Mouse (Mus musculus) stomach, embryonic 14.5 days (tissue): ENCODE measurements around the gene Adgrl3. TPM values are rescaled to one million over a fixed set of nuclear protein-coding genes. Genes with fewer than 3 reads are reported as not detected.

Experiments
- ATAC-seq: fragments of 200-750 bp; cut with Nextera tagmentation; 2 replicates; pipeline ENCODE4 v1.8.0; 2017; ENCODE audit warnings: low read depth, moderate TSS enrichment; ENCODE audit not compliant: insufficient number of reproducible peaks, insufficient read depth, low FRiP score
- H3K27ac ChIP-seq: fragments of 300-500 bp; sonication (generic); 2 replicates; pipeline ENCODE4 v1.5.1; 2014; ENCODE audit warnings: mild to moderate bottlenecking, low read length, moderate library complexity, mixed read lengths
- H3K27me3 ChIP-seq: fragments of 300-500 bp; sonication (generic); 2 replicates; pipeline ENCODE4 v1.6.1; 2014; ENCODE audit warnings: low read length, control low read depth, mixed read lengths; ENCODE audit not compliant: control insufficient read depth, insufficient read depth
- H3K36me3 ChIP-seq: fragments of 300-500 bp; sonication (generic); 2 replicates; pipeline ENCODE4 v1.6.1; 2014; ENCODE audit warnings: mild to moderate bottlenecking, control low read depth, low read length, moderate library complexity, mixed read lengths; ENCODE audit not compliant: control insufficient read depth, insufficient read depth
- H3K4me1 ChIP-seq: fragments of 300-500 bp; sonication (generic); 2 replicates; pipeline ENCODE4 v1.6.1; 2014; ENCODE audit warnings: low read length, control low read depth, mixed read lengths; ENCODE audit not compliant: control insufficient read depth, insufficient read depth
- H3K4me2 ChIP-seq: fragments of 300-500 bp; sonication (generic); replicated peaks from 2 replicates; pipeline ENCODE4 v1.6.1; 2014; ENCODE audit warnings: low read depth, low read length, control low read depth
- H3K4me3 ChIP-seq: fragments of 300-500 bp; sonication (generic); 2 replicates; pipeline ENCODE4 v1.5.1; 2014; ENCODE audit warnings: low read depth, low read length, control low read depth
- H3K9ac ChIP-seq: fragments of 300-500 bp; sonication (generic); replicated peaks from 2 replicates; pipeline ENCODE4 v1.6.1; 2014; ENCODE audit warnings: low read depth, mild to moderate bottlenecking, control low read depth, low read length, moderate library complexity, mixed read lengths
- H3K9me3 ChIP-seq: fragments of 300-500 bp; sonication (generic); 2 replicates; pipeline ENCODE4 v1.6.1; 2016; ENCODE audit warnings: low read depth, low read length, control low read depth; ENCODE audit not compliant: control insufficient read depth
- WGBS: fragments of 180-500 bp; shearing (Covaris S2); extraction: QIAGEN DNeasy Blood & Tissue Kit; methylation state at CpG from one replicate; pipeline ENCODE4 v1.1.7; 2014; 5-methylcytosine and 5-hydroxymethylcytosine counted together
- polyA plus RNA-seq: library from polyadenylated mRNA; unstranded; fragments of >200 nt; fragmentation: Nextera tagmentation; extraction: Ambion mirVana; gene quantifications from 2 replicates; pipeline ENCODE4 v1.2.1, GENCODE M21; 2014

The Adgrl3 gene
- polyA plus RNA-seq, 1 experiment from 2014 or later = 38.4 TPM

DNA sequence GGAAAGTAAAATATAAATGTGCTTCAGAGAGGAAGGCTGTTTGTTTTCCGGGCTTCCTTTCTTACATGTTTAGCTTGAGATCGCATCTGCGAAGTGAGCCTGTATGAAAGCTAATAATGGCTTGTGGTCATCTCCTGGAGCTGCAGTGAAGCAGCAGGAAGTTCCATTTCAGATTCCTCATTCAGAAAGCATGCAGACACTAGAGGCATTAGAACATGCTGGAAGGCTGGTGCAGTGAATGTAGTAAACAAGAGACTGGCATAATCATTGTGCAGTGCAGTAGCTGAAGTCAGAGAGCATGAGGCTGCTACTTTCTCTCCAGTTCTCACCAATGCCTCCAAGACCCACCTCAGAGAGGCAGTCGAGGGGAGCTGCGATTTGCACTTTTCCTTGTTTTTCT lies 601.2 kb downstream of the Adgrl3 start:
- H3K4me3 ChIP-seq = no peak overlapping the region
- ATAC-seq = no peak
- no peak overlapping the region for H3K4me2 ChIP-seq
- no peaks in the 10 kb centered on the region for H3K4me1 ChIP-seq
- no peaks in the 10 kb centered on the region for H3K36me3 ChIP-seq
- H3K9me3 ChIP-seq = no peaks in the 10 kb centered on the region
- 71% methylated on average over 5 of the region's 5 CpGs for WGBS
- H3K27ac ChIP-seq = no peak overlapping the region
- no peaks in the 10 kb centered on the region for H3K27me3 ChIP-seq
- no peak overlapping the region for H3K9ac ChIP-seq

DNA sequence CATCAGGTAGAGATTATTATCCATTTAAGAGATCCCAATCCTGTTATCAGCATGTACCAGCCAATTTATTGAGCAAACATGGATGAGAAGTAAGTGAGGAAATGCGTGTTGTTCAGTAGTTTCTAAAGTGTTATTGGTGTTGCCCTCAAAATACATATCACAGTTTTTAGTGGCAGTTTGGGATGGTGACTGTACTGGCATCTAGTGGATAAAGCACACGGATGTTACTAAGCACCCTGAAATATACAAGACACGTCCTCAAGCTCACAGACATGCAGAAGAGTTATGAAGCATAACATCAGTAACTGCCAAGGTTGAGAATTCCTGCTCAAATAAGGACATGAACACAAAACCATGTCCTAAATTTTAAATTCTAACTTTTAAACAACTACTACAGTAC lies 601.8 kb downstream of the Adgrl3 start:
- Histone ChIP-seq H3K4me3 (no peak overlapping the region), H3K9me3 (no peaks in the 10 kb centered on the region), H3K4me2 (no peak overlapping the region), H3K27ac (no peak overlapping the region), H3K9ac (no peak overlapping the region), H3K27me3 (no peaks in the 10 kb centered on the region), H3K4me1 (no peaks in the 10 kb centered on the region), H3K36me3 (no peaks in the 10 kb centered on the region)
- 58% methylated on average over 3 of the region's 3 CpGs for WGBS
- no peak for ATAC-seq

- no peaks in the 10 kb centered on the region for H3K4me1 ChIP-seq
- H3K27ac ChIP-seq = no peak overlapping the region
- WGBS = 56% methylated on average over 1 of the region's 1 CpGs
- H3K27me3 ChIP-seq = no peaks in the 10 kb centered on the region
- H3K9ac ChIP-seq = no peak overlapping the region
- no peak overlapping the region for H3K4me2 ChIP-seq
- no peaks in the 10 kb centered on the region for H3K36me3 ChIP-seq
- ATAC-seq = no peak
- no peak overlapping the region for H3K4me3 ChIP-seq
- no peaks in the 10 kb centered on the region for H3K9me3 ChIP-seq
These were observed 603.9 kb downstream of the Adgrl3 start for GRCm38 (mm10) chr5:81623846-81624245.

DNA sequence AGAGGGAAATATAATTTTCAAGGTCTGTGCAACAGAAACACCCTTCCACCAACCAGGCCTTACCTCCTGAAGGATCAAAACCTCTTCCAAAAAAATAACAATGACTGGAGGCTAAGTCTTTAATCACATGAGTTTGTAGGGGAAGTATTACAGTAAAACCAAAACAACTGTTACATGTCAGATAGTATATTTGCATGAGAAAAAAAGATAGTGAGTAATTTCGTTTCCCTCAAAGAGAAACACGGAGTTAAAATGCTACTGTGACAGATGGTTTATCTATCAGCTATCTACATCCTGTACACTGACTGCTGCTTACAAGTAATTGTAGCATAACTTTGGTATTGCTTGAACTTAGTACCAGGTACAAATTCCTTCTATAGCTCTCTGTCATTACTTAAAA lies 616.2 kb downstream of the Adgrl3 start:
- no peak overlapping the region for H3K4me3 ChIP-seq
- H3K9me3 ChIP-seq = no peaks in the 10 kb centered on the region
- no peaks in the 10 kb centered on the region for H3K27me3 ChIP-seq
- WGBS = 59% methylated on average over 2 of the region's 2 CpGs
- no peak for ATAC-seq
- H3K4me2 ChIP-seq = no peak overlapping the region
- no peak overlapping the region for H3K9ac ChIP-seq
- H3K36me3 ChIP-seq = no peaks in the 10 kb centered on the region
- no peaks in the 10 kb centered on the region for H3K4me1 ChIP-seq
- no peak overlapping the region for H3K27ac ChIP-seq

GRCm38 (mm10) chr5:81638422-81638821 lies 618.5 kb downstream of the Adgrl3 start:
- Histone ChIP-seq H3K9me3 (no peaks in the 10 kb centered on the region), H3K4me2 (no peak overlapping the region), H3K4me1 (no peaks in the 10 kb centered on the region), H3K9ac (no peak overlapping the region), H3K4me3 (no peak overlapping the region), H3K27me3 (no peaks in the 10 kb centered on the region), H3K36me3 (no peaks in the 10 kb centered on the region), H3K27ac (no peak overlapping the region)
- ATAC-seq = no peak
- 72% methylated on average over 2 of the region's 2 CpGs for WGBS

GRCm38 (mm10) chr5:81640118-81640517 lies 620.2 kb downstream of the Adgrl3 start:
- Histone ChIP-seq H3K4me3 (no peak overlapping the region), H3K9me3 (no peaks in the 10 kb centered on the region), H3K27me3 (no peaks in the 10 kb centered on the region), H3K4me1 (no peaks in the 10 kb centered on the region), H3K4me2 (no peak overlapping the region), H3K36me3 (no peaks in the 10 kb centered on the region), H3K9ac (no peak overlapping the region), H3K27ac (no peak overlapping the region)
- no peak for ATAC-seq
- WGBS = 77% methylated on average over 4 of the region's 4 CpGs

GRCm38 (mm10) chr5:81645557-81645956 lies 625.6 kb downstream of the Adgrl3 start:
- ATAC-seq = no peak
- no peaks in the 10 kb centered on the region for H3K36me3 ChIP-seq
- no peaks in the 10 kb centered on the region for H3K4me1 ChIP-seq
- H3K9ac ChIP-seq = no peak overlapping the region
- no peaks in the 10 kb centered on the region for H3K27me3 ChIP-seq
- H3K4me3 ChIP-seq = no peak overlapping the region
- H3K9me3 ChIP-seq = no peaks in the 10 kb centered on the region
- no peak overlapping the region for H3K4me2 ChIP-seq
- no peak overlapping the region for H3K27ac ChIP-seq
- 73% methylated on average over 5 of the region's 5 CpGs for WGBS

- Histone ChIP-seq H3K4me2 (no peak overlapping the region), H3K36me3 (no peaks in the 10 kb centered on the region), H3K27ac (no peak overlapping the region), H3K4me1 (no peaks in the 10 kb centered on the region), H3K4me3 (no peak overlapping the region), H3K27me3 (no peaks in the 10 kb centered on the region), H3K9me3 (no peaks in the 10 kb centered on the region), H3K9ac (no peak overlapping the region)
- WGBS = 62% methylated on average over 2 of the region's 2 CpGs
- ATAC-seq = no peak
These were observed 634.0 kb downstream of the Adgrl3 start for GRCm38 (mm10) chr5:81653941-81654340.

DNA sequence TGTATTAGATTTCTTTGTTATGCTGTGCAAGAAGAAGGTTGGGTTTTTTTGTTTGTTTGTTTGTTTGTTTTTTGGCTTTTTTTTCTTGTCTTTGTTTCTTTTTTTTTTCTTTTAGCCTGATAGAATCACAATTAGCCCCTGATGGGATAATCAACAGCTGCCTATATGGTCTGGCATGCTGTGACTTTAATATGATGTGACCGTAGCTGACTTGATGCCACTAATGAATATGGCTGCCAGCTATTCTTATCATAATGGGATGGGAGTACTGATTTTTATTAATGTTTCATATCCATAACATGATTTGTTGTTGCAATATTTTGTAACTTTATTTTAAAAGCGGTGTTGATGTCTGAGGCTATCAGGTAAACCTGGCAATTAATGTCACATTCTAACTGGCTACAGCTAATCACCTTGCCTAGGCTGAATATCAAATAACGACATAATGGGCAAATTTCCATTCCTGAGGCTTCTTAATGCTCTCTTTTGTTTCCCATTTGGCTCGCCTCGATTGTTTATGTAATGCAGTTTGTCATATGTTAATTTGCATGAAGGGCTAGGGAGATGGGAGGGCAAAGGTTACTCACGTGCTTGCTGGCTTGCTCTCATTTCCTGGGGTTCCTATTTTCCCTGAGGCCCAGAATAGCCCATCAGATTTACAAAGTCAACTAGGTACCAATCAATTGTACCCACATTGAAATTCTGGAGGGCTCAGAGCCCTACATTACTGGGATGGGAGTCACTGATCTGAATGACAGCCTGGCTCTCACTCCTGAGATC lies 641.9 kb downstream of the Adgrl3 start:
- H3K27me3 ChIP-seq = no peaks in the 10 kb centered on the region
- no peak for ATAC-seq
- no peaks in the 10 kb centered on the region for H3K4me1 ChIP-seq
- H3K9me3 ChIP-seq = no peaks in the 10 kb centered on the region
- H3K9ac ChIP-seq = no peak overlapping the region
- WGBS = 59% methylated on average over 6 of the region's 6 CpGs
- H3K4me3 ChIP-seq = no peak overlapping the region
- H3K4me2 ChIP-seq = no peak overlapping the region
- no peak overlapping the region for H3K27ac ChIP-seq
- H3K36me3 ChIP-seq = no peaks in the 10 kb centered on the region
